Mouse (Mus musculus) hindbrain, embryonic 16.5 days (tissue): Measurements from ENCODE around the gene Kctd4. TPM values are rescaled to one million over a fixed set of nuclear protein-coding genes. Genes with fewer than 3 reads are reported as not detected.
A peak's percentile ranks its signal among the peaks of the same experiment; 100 is the strongest.

Experiments used
- ATAC-seq: fragments of 200-750 bp; cut with Nextera tagmentation; 2 replicates; pipeline ENCODE4 v1.8.0; 2017; ENCODE audit warnings: moderate TSS enrichment, moderate library complexity
- H3K27ac ChIP-seq: fragments of 300-500 bp; sonication (generic); 2 replicates; pipeline ENCODE4 v1.5.1; 2014; ENCODE audit warnings: low read depth, mild to moderate bottlenecking, control low read depth, low read length, moderate library complexity
- H3K27me3 ChIP-seq: fragments of 300-500 bp; sonication (generic); replicated peaks from 2 replicates; pipeline ENCODE4 v1.6.1; 2014; ENCODE audit warnings: low read length; ENCODE audit not compliant: control insufficient read depth, insufficient read depth
- H3K36me3 ChIP-seq: fragments of 300-500 bp; sonication (generic); 2 replicates; pipeline ENCODE4 v1.6.1; 2014; ENCODE audit warnings: mild to moderate bottlenecking, low read length, moderate library complexity, mixed read lengths; ENCODE audit not compliant: control insufficient read depth, insufficient read depth
- H3K4me1 ChIP-seq: fragments of 300-500 bp; sonication (generic); 2 replicates; pipeline ENCODE4 v1.6.1; 2014; ENCODE audit warnings: low read depth, low read length; ENCODE audit not compliant: control insufficient read depth, insufficient read depth
- H3K4me2 ChIP-seq: fragments of 300-500 bp; sonication (generic); 2 replicates; pipeline ENCODE4 v1.6.1; 2014; ENCODE audit warnings: mild to moderate bottlenecking, low read length, control low read depth, moderate library complexity
- H3K4me3 ChIP-seq: fragments of 300-500 bp; sonication (generic); 2 replicates; pipeline ENCODE4 v1.5.1; 2014; ENCODE audit warnings: mild to moderate bottlenecking, low read length, control low read depth, moderate library complexity
- H3K9ac ChIP-seq: fragments of 300-500 bp; sonication (generic); 2 replicates; pipeline ENCODE4 v1.6.1; 2014; ENCODE audit warnings: low read depth, mild to moderate bottlenecking, control low read depth, low read length, moderate library complexity
- H3K9me3 ChIP-seq: fragments of 300-500 bp; sonication (generic); 2 replicates; pipeline ENCODE4 v1.6.1; 2014; ENCODE audit warnings: mild to moderate bottlenecking, low read length, moderate library complexity; ENCODE audit not compliant: control insufficient read depth
- WGBS: fragments of 180-500 bp; shearing (Covaris S2); extraction: QIAGEN DNeasy Blood & Tissue Kit; methylation state at CpG from one replicate; pipeline ENCODE4 v1.1.7; 2014; 5-methylcytosine and 5-hydroxymethylcytosine counted together
- polyA plus RNA-seq: library from polyadenylated mRNA; unstranded; fragments of >200 nt; fragmentation: Nextera tagmentation; extraction: Ambion mirVana; gene quantifications from 2 replicates; pipeline ENCODE4 v1.2.1, GENCODE M21; 2015

Gene Kctd4
- polyA plus RNA-seq, 1 experiment from 2014 or later: 6.7 TPM

- no peaks in the 10 kb centered on the region for H3K27me3 ChIP-seq
- ATAC-seq: peak; percentile 61; the same call in 1 of the 2 replicates
- no peak overlapping the region for H3K4me3 ChIP-seq
- no peak overlapping the region for H3K27ac ChIP-seq
- no peaks in the 10 kb centered on the region for H3K36me3 ChIP-seq
- WGBS: 90% methylated on average over 3 of the region's 3 CpGs
- no peak overlapping the region for H3K4me2 ChIP-seq
- no peaks in the 10 kb centered on the region for H3K9me3 ChIP-seq
- H3K9ac ChIP-seq: no peak overlapping the region
- peaks cover 4% of the 10 kb centered on the region for H3K4me1 ChIP-seq
Observed at GRCm38 (mm10) chr14:75981231-75981630, 26.4 kb downstream of the Kctd4 start.

- Histone ChIP-seq H3K4me2 (no peak overlapping the region), H3K9me3 (no peaks in the 10 kb centered on the region), H3K9ac (no peak overlapping the region), H3K4me3 (no peak overlapping the region), H3K27ac (no peak overlapping the region), H3K4me1 (peaks cover 4% of the 10 kb centered on the region), H3K36me3 (no peaks in the 10 kb centered on the region), H3K27me3 (no peaks in the 10 kb centered on the region)
- WGBS: 74% methylated on average over 2 of the region's 2 CpGs
- ATAC-seq: no peak
Observed at GRCm38 (mm10) chr14:75983891-75984290, 29.1 kb downstream of the Kctd4 start.

GRCm38 (mm10) chr14:75985112-75985511 is 30.3 kb downstream of the Kctd4 start:
- no peak overlapping the region for H3K9ac ChIP-seq
- peaks cover 4% of the 10 kb centered on the region for H3K4me1 ChIP-seq
- no peak overlapping the region for H3K4me3 ChIP-seq
- no peaks in the 10 kb centered on the region for H3K27me3 ChIP-seq
- no peaks in the 10 kb centered on the region for H3K9me3 ChIP-seq
- H3K4me2 ChIP-seq: no peak overlapping the region
- H3K36me3 ChIP-seq: no peaks in the 10 kb centered on the region
- peak overlapping the region; percentile 8; the same call in 1 of the 2 replicates for H3K27ac ChIP-seq
- ATAC-seq: peak; percentile 90
- WGBS: 46% methylated on average over 4 of the region's 4 CpGs

GRCm38 (mm10) chr14:75986878-75987483 is 32.2 kb downstream of the Kctd4 start:
- H3K9ac ChIP-seq: no peak overlapping the region
- peaks cover 4% of the 10 kb centered on the region for H3K4me1 ChIP-seq
- WGBS: 89% methylated on average over 7 of the region's 7 CpGs
- ATAC-seq: no peak
- H3K4me2 ChIP-seq: no peak overlapping the region
- no peaks in the 10 kb centered on the region for H3K36me3 ChIP-seq
- H3K27me3 ChIP-seq: no peaks in the 10 kb centered on the region
- no peak overlapping the region for H3K4me3 ChIP-seq
- H3K27ac ChIP-seq: no peak overlapping the region
- H3K9me3 ChIP-seq: no peaks in the 10 kb centered on the region

- no peak overlapping the region for H3K4me2 ChIP-seq
Observed at GRCm38 (mm10) chr14:75989168-75989567, 34.4 kb downstream of the Kctd4 start.

GRCm38 (mm10) chr14:75990936-75991335 is 36.1 kb downstream of the Kctd4 start:
- H3K4me3 ChIP-seq: no peak overlapping the region
- H3K36me3 ChIP-seq: no peaks in the 10 kb centered on the region
- H3K4me2 ChIP-seq: no peak overlapping the region
- H3K9me3 ChIP-seq: no peaks in the 10 kb centered on the region
- no peaks in the 10 kb centered on the region for H3K4me1 ChIP-seq
- ATAC-seq: no peak
- no peaks in the 10 kb centered on the region for H3K27me3 ChIP-seq
- no peak overlapping the region for H3K27ac ChIP-seq
- 90% methylated on average over 6 of the region's 6 CpGs for WGBS
- H3K9ac ChIP-seq: no peak overlapping the region

More at GRCm38 (mm10) chr14:75989168-75989567, 34.4 kb downstream of the Kctd4 start:
- no peak overlapping the region for H3K27ac ChIP-seq
- H3K4me3 ChIP-seq: no peak overlapping the region
- H3K9me3 ChIP-seq: no peaks in the 10 kb centered on the region
- peaks cover 4% of the 10 kb centered on the region for H3K4me1 ChIP-seq
- H3K36me3 ChIP-seq: no peaks in the 10 kb centered on the region
- 84% methylated on average over 1 of the region's 1 CpGs for WGBS
- no peak for ATAC-seq
- no peaks in the 10 kb centered on the region for H3K27me3 ChIP-seq
- no peak overlapping the region for H3K9ac ChIP-seq

- no peak for ATAC-seq
- no peaks in the 10 kb centered on the region for H3K27me3 ChIP-seq
- no peak overlapping the region for H3K4me3 ChIP-seq
- no peaks in the 10 kb centered on the region for H3K36me3 ChIP-seq
- H3K4me1 ChIP-seq: no peaks in the 10 kb centered on the region
- no peak overlapping the region for H3K9ac ChIP-seq
- no peaks in the 10 kb centered on the region for H3K9me3 ChIP-seq
- H3K27ac ChIP-seq: no peak overlapping the region
- WGBS: 97% methylated on average over 4 of the region's 4 CpGs
- no peak overlapping the region for H3K4me2 ChIP-seq
Observed at GRCm38 (mm10) chr14:75992371-75992770, 37.6 kb downstream of the Kctd4 start.

GRCm38 (mm10) chr14:75998082-75998481 is 43.3 kb downstream of the Kctd4 start:
- H3K9me3 ChIP-seq: no peaks in the 10 kb centered on the region
- WGBS: 63% methylated on average over 1 of the region's 1 CpGs
- H3K4me1 ChIP-seq: no peaks in the 10 kb centered on the region
- no peak overlapping the region for H3K9ac ChIP-seq
- no peaks in the 10 kb centered on the region for H3K36me3 ChIP-seq
- no peaks in the 10 kb centered on the region for H3K27me3 ChIP-seq
- H3K4me2 ChIP-seq: no peak overlapping the region
- H3K27ac ChIP-seq: no peak overlapping the region
- H3K4me3 ChIP-seq: no peak overlapping the region
- no peak for ATAC-seq

GRCm38 (mm10) chr14:76001781-76002180 is 47.0 kb downstream of the Kctd4 start:
- WGBS: 86% methylated on average over 4 of the region's 4 CpGs
- no peak overlapping the region for H3K4me2 ChIP-seq
- no peak overlapping the region for H3K9ac ChIP-seq
- no peaks in the 10 kb centered on the region for H3K36me3 ChIP-seq
- ATAC-seq: no peak
- no peaks in the 10 kb centered on the region for H3K9me3 ChIP-seq
- no peak overlapping the region for H3K27ac ChIP-seq
- no peaks in the 10 kb centered on the region for H3K27me3 ChIP-seq
- no peaks in the 10 kb centered on the region for H3K4me1 ChIP-seq
- H3K4me3 ChIP-seq: no peak overlapping the region
